In the genomic region with DNA sequence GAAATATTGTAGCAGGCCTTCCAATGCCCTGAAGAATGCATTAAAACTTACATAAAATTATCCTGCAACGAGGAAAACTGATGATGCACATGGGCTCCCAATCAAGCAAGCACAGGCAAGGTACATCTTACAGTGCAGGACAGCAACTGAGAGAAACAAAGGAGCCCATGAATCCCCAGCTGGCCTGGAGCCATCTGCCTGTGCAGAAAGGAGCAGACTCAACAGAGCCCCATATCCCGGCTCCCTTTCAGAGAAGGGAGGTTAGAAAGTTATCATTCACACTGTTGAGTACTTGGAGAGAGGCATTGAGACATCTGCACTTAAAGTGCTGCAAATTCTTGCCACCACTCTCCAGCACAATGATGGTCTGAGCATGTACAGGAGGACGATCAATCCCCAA, we compare ENCODE assay signal across 29 mouse cellular contexts.
DNase-seq lines count a peak whose midpoint lies in the region; ATAC-seq and TF ChIP-seq lines count a peak whose summit lies in the region.
"Had no signal": no experiment of that assay in that cellular context is flagged by ENCODE, and none has a peak within 500 bp of the region (broad histone marks: within the 10 kb centered on the region; RNA-seq: fewer than 3 reads in every experiment).

No protein-coding gene starts in this region.

- H3K27ac ChIP-seq in heart, embryonic 11.5 days (ENCODE audit: low read depth, low read length), result peak overlapping the region; percentile 2; the same call in 1 of the 2 replicates
- H3K27ac ChIP-seq in heart, embryonic 16.5 days (ENCODE audit: low read length), result peak overlapping the region; percentile 66
- no peak overlapping the region for H3K27ac ChIP-seq in lung, embryonic 14.5 days (ENCODE audit: low read depth)
- H3K27ac ChIP-seq in lung, postnatal 0 days (ENCODE audit: low read length), result no peak overlapping the region
- H3K27ac ChIP-seq: embryonic facial prominence, embryonic 13.5 days; hindbrain, postnatal 0 days; intestine, embryonic 15.5 days; layer of hippocampus, adult 2 months; left cerebral cortex, adult 2 months; liver, embryonic 12.5 days; macrophage; midbrain, embryonic 15.5 days had no signal

- H3K4me3 ChIP-seq in heart, embryonic 11.5 days (ENCODE audit: low read depth, low read length), result no peak overlapping the region
- H3K4me3 ChIP-seq in heart, embryonic 16.5 days (ENCODE audit: low read length), result no peak overlapping the region
- no peak overlapping the region for H3K4me3 ChIP-seq in lung, embryonic 14.5 days (ENCODE audit: low read depth, low read length)
- H3K4me3 ChIP-seq in lung, postnatal 0 days (ENCODE audit: low read depth, low read length), result no peak overlapping the region
- H3K4me3 ChIP-seq: embryonic facial prominence, embryonic 13.5 days; erythroblast, embryonic 14.5 days; gastrocnemius, adult 2 months; intestine, embryonic 15.5 days; layer of hippocampus, adult 2 months; left cerebral cortex, adult 2 months; liver, embryonic 12.5 days; midbrain, embryonic 15.5 days had no signal

- no peaks in the 10 kb centered on the region for H3K27me3 ChIP-seq in heart, embryonic 11.5 days (ENCODE audit: control insufficient read depth, insufficient read depth, low read length)
- no peaks in the 10 kb centered on the region for H3K27me3 ChIP-seq in heart, embryonic 16.5 days (ENCODE audit: control insufficient read depth, insufficient read depth, low read length)
- no peaks in the 10 kb centered on the region for H3K27me3 ChIP-seq in lung, embryonic 14.5 days (ENCODE audit: insufficient read depth, low read length)
- no peaks in the 10 kb centered on the region for H3K27me3 ChIP-seq in lung, postnatal 0 days (replicated peaks; ENCODE audit: insufficient read depth, low read length)
- H3K27me3 ChIP-seq: embryonic facial prominence, embryonic 13.5 days; intestine, embryonic 15.5 days; liver, embryonic 12.5 days; midbrain, embryonic 15.5 days had no signal

- no peak for DNase-seq in heart, adult 8-10 months (ENCODE audit: low spot score)
- no peak for DNase-seq in heart, postnatal 14 days
- peak; percentile 19 for DNase-seq in lung, embryonic 14.5 days
- no peak for DNase-seq in lung, postnatal 0 days (ENCODE audit: low spot score)
- DNase-seq: adrenal gland, postnatal 25 days; B cell, adult 2 months; cerebellum, adult 2 months; embryo, embryonic 11 days; gastrocnemius, adult 2 months; gastrocnemius, postnatal 36 days; kidney, adult 2 months; kidney, postnatal 36 days; liver, postnatal 0 days; lung, postnatal 10 days; right cerebral cortex, postnatal 25 days; thymus, adult 18-20 months; thymus, postnatal 25 days had no signal

- no peak for TF ChIP-seq CTCF in lung, embryonic 14.5 days (IDR thresholded peaks at IDR 0.05; ENCODE audit: low read depth)
- no peak for TF ChIP-seq CTCF in lung, postnatal 0 days (IDR thresholded peaks at IDR 0.05)

- no peak overlapping the region for H3K4me2 ChIP-seq in heart, embryonic 11.5 days
- H3K4me2 ChIP-seq in heart, embryonic 16.5 days (ENCODE audit: low read depth, low read length), result no peak overlapping the region
- no peak overlapping the region for H3K4me2 ChIP-seq in lung, embryonic 14.5 days
- H3K4me2 ChIP-seq in lung, postnatal 0 days (replicated peaks; ENCODE audit: low read depth, low read length), result no peak overlapping the region
- H3K4me2 ChIP-seq: embryonic facial prominence, embryonic 13.5 days; intestine, embryonic 15.5 days; liver, embryonic 12.5 days; midbrain, embryonic 15.5 days had no signal

- no peak overlapping the region for H3K9ac ChIP-seq in heart, embryonic 11.5 days (ENCODE audit: low read depth, low read length)
- no peak overlapping the region for H3K9ac ChIP-seq in heart, embryonic 16.5 days (ENCODE audit: low read length)
- H3K9ac ChIP-seq in lung, embryonic 14.5 days, result no peak overlapping the region
- H3K9ac ChIP-seq in lung, postnatal 0 days (replicated peaks; ENCODE audit: low read depth), result no peak overlapping the region
- H3K9ac ChIP-seq: embryonic facial prominence, embryonic 13.5 days; intestine, embryonic 15.5 days; liver, embryonic 12.5 days; liver, postnatal 0 days; midbrain, embryonic 15.5 days had no signal

- TF ChIP-seq EP300 in lung, postnatal 0 days (IDR thresholded peaks at IDR 0.05), result no peak

- H3K36me3 ChIP-seq in heart, embryonic 11.5 days (ENCODE audit: control insufficient read depth, insufficient read depth, low read length), result no peaks in the 10 kb centered on the region
- no peaks in the 10 kb centered on the region for H3K36me3 ChIP-seq in heart, embryonic 16.5 days (ENCODE audit: control insufficient read depth, insufficient read depth)
- H3K36me3 ChIP-seq in lung, embryonic 14.5 days (ENCODE audit: insufficient read depth), result no peaks in the 10 kb centered on the region
- H3K36me3 ChIP-seq in lung, postnatal 0 days (ENCODE audit: insufficient read depth, low read length), result no peaks in the 10 kb centered on the region
- H3K36me3 ChIP-seq: embryonic facial prominence, embryonic 13.5 days; intestine, embryonic 15.5 days; liver, embryonic 12.5 days; midbrain, embryonic 15.5 days had no signal

- H3K4me1 ChIP-seq in heart, embryonic 11.5 days (ENCODE audit: control insufficient read depth, insufficient read depth, low read length), result peaks cover 12% of the 10 kb centered on the region; the same call in 1 of the 2 replicates
- peaks cover 13% of the 10 kb centered on the region for H3K4me1 ChIP-seq in heart, embryonic 16.5 days (ENCODE audit: control insufficient read depth, insufficient read depth, low read length)
- no peaks in the 10 kb centered on the region for H3K4me1 ChIP-seq in lung, embryonic 14.5 days (ENCODE audit: insufficient read depth)
- H3K4me1 ChIP-seq in lung, postnatal 0 days (ENCODE audit: insufficient read depth, low read depth, low read length), result no peaks in the 10 kb centered on the region
- H3K4me1 ChIP-seq: intestine, embryonic 15.5 days; liver, embryonic 12.5 days; midbrain, embryonic 15.5 days had no signal

- 49% methylated on average over 3 of the region's 3 CpGs for WGBS in heart, embryonic 11.5 days (ENCODE audit: insufficient replicate concordance)
- WGBS in heart, embryonic 16.5 days, result 34% methylated on average over 3 of the region's 3 CpGs
- 57% methylated on average over 3 of the region's 3 CpGs for WGBS in lung, embryonic 14.5 days
- WGBS in lung, postnatal 0 days, result 64% methylated on average over 3 of the region's 3 CpGs

- intact Hi-C loops in heart, postnatal 14 days (cut with DNase I), result no loop called here

- ATAC-seq in heart, embryonic 11.5 days (replicated peaks; ENCODE audit: insufficient number of reproducible peaks, low FRiP score, low TSS enrichment), result no peak
- ATAC-seq in heart, embryonic 16.5 days (replicated peaks; ENCODE audit: extremely low read depth, insufficient read depth, low FRiP score), result peak; percentile 67; the same call in 1 of the 2 replicates
- no peak for ATAC-seq in lung, embryonic 14.5 days (ENCODE audit: insufficient read depth)
- ATAC-seq in lung, postnatal 0 days, result no peak
- ATAC-seq: forebrain, embryonic 16.5 days; hindbrain, postnatal 0 days; intestine, embryonic 15.5 days; liver, embryonic 12.5 days; liver, postnatal 0 days; midbrain, embryonic 15.5 days had no signal

- no peaks in the 10 kb centered on the region for H3K9me3 ChIP-seq in heart, embryonic 11.5 days (replicated peaks; ENCODE audit: control insufficient read depth, low read length)
- H3K9me3 ChIP-seq in heart, embryonic 16.5 days (replicated peaks; ENCODE audit: control insufficient read depth, low read length), result no peaks in the 10 kb centered on the region
- H3K9me3 ChIP-seq in lung, embryonic 14.5 days (ENCODE audit: low read depth, low read length), result no peaks in the 10 kb centered on the region
- H3K9me3 ChIP-seq in lung, postnatal 0 days (ENCODE audit: low read length), result no peaks in the 10 kb centered on the region
- H3K9me3 ChIP-seq: embryonic facial prominence, embryonic 13.5 days; intestine, embryonic 15.5 days; liver, embryonic 12.5 days; midbrain, embryonic 15.5 days had no signal

Comparison
In these comparisons a context has a peak if more than half of its experiments do, and no peak if none do; other contexts are left out.
1. H3K27ac ChIP-seq: peak in heart, embryonic 11.5 days (single experiment) and heart, embryonic 16.5 days (single experiment); none in lung, embryonic 14.5 days (single experiment) and lung, postnatal 0 days (single experiment).